Mouse (Mus musculus) layer of hippocampus, postnatal 10 days (tissue): Measurements from ENCODE around the gene Sowaha. TPM values are rescaled to one million over a fixed set of nuclear protein-coding genes. Genes with fewer than 3 reads are reported as not detected.

ENCODE experiments used
- DNase-seq, 2 experiments: peaks; one replicate each; pipeline ENCODE4 v3.0.0; 2021; ENCODE audit warnings: low spot score in 2 of 2
- total RNA-seq, 2 experiments: library from RNA; stranded (reverse); gene quantifications; 2 replicates each; pipeline ENCODE4 v1.2.3; 2021

The Sowaha gene
- total RNA-seq, 2 experiments from 2014 or later = 79.9 to 85.1 TPM

DNA sequence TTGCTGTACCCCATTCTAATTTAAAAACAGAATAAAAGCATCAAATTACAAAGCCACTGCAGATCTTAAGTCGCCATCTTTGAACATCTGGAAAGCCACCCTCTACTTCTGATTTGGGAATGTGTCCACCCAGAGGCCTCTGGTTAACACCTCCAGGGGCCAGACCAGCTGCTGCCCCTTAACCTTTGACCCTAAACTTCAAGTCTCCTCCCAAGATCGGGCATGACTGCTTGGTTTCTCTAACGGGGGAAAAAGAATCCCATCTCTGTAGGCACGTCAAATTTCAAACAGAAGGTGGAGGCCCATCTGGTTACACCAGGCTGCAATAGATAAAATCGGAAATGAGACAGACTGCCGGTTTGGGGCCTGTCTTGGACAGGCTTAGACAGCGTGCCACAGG is 2.2 kb downstream of the Sowaha start:
- DNase-seq = no peak

DNA sequence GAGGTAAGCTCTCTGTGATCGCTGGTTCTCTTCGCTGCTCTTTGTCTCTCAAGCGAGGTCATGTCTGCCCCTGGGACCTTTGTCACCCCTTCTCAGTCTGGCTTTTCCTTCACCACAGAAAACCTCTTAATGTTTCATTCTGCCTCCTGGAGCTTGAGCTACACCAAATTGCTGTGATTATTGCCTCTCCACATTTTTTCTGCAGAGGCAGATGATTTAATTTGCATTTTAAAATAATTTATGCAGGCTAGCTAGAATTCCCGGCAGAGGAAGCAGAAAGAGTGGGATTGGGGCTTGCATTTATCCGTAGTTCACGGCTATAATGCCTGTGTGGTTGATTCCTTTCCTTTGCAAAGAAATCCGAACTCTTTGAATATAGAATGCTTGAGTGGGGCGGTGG is 4.5 kb downstream of the Sowaha start:
- no peak for DNase-seq

DNA sequence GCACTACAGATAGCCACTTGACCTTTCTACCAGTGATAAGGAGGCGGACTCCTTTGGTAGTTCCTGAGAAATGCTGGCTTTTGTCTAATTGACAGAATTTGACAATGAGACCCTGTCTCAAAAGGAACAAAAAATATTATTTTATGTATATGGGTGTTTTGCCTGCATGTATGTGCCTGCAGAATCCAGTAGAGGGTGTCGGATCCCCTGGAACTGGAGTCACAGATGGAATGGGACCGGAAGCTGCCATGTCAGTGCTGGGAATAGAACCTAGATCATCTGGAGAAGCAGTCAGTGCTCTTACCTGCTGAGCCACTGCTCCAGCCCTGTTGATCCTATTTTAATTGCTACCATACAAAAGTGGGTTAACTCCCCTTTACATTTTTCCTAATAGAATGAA is 7.4 kb downstream of the Sowaha start:
- no peak for DNase-seq

GRCm38 (mm10) chr11:53469968-53470695 is 9.9 kb downstream of the Sowaha start, which contains the start of gene Gm9837:
Gm9837 (minus strand) TSS chr11:53470479.
- peak; percentile 97 for DNase-seq

- DNase-seq = no peak
These were observed 10.6 kb downstream of the Sowaha start for GRCm38 (mm10) chr11:53469294-53469967.

DNA sequence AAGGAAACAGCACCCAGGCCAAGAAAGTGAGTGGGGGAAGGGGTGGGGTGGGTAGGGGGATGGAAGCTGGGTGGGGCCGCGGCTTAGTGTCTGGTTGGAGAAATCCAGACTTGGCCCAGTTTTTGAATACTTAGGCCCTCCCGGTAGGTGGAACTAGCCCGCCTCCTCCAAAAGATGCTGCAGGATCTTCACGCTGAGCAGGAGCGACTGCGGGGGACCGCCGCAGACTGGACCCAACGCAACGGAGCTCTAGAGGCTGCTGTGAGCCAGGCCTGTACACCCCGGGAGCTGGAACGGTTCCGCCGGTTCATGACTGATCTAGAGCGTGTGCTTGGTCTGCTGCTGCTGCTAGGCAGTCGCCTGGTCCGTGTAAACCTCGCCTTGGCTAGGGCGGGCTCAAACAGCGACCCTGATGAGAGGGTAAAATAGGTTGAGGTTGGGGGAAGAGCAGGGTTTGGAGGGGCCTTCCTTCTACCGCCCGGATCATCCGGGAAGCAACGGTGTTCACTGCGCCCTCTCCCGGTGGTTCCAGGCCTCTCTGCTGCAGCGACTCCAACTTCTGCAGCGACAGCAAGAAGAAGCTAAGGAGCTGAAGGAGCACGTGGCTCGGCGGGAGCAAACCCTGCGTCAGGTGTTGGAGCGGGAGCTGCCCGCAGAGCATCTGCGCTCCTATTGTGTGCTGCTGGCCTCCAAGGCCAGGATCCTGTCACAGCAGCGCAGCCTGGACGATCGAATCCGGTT is 13.7 kb downstream of the Sowaha start:
- peak; percentile 90 to 91 for DNase-seq

DNA sequence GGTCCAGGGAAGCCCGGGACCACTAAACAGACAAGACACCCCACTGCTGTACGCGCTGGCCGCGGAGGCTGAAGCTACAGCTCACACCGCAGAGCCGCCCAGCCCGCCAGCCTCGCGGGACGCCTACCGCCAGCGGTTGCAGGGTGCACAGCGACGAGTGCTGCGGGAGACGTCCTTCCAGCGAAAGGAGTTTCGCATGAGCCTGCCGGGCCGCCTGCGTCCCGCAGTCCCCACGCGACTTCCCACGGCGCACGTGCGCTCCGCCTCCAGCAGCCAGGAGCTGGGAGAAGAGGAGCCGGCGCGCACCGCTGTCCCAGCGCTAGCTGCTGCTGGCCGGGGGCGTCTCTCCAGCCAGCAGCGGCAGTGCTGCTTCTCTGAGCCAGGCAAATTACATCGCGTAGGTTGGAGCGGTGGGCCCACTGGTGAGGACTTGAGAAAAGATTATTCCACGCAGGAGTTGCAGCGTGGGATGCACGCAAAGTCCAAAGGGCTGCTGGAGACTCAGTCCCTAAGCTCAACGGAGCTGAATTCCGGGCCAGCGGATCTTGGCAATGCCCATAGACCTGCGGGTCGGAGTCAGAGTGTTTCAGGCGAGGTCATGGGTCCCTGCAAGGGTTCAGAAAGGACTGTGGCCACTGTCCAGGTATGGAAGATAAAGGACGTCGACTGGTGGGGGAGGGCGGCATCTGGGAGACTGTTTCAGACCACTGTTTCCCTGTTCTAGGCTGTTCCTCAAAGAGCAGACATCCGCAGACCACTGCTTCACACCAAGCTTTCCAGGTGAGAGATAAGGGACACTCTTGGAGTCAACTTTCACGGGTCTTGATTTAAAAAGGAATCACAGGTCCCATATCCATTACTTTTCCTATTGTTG is 16.3 kb downstream of the Sowaha start:
- DNase-seq = peak in 1 of 2 experiments; percentile 27

GRCm38 (mm10) chr11:53461727-53462126 is 18.3 kb downstream of the Sowaha start:
- no peak for DNase-seq

- no peak for DNase-seq
These were observed 19.9 kb downstream of the Sowaha start for GRCm38 (mm10) chr11:53460192-53460591.

GRCm38 (mm10) chr11:53458996-53459395 is 21.1 kb downstream of the Sowaha start:
- no peak for DNase-seq

GRCm38 (mm10) chr11:53457372-53457954 is 22.6 kb downstream of the Sowaha start:
- no peak for DNase-seq

GRCm38 (mm10) chr11:53456474-53457371 is 23.4 kb downstream of the Sowaha start, which contains the start of the genes Gm10447 and Shroom1:
Gm10447 (minus strand) TSS chr11:53457110.
Shroom1 (plus strand) TSS chr11:53457205.
- peak; percentile 27 to 44 for DNase-seq

- no peak for DNase-seq
These were observed 27.0 kb downstream of the Sowaha start for GRCm38 (mm10) chr11:53453031-53453430.

- no peak for DNase-seq
These were observed 27.7 kb downstream of the Sowaha start for GRCm38 (mm10) chr11:53452396-53452795.

GRCm38 (mm10) chr11:53451361-53451760 is 28.7 kb downstream of the Sowaha start:
- no peak for DNase-seq

DNA sequence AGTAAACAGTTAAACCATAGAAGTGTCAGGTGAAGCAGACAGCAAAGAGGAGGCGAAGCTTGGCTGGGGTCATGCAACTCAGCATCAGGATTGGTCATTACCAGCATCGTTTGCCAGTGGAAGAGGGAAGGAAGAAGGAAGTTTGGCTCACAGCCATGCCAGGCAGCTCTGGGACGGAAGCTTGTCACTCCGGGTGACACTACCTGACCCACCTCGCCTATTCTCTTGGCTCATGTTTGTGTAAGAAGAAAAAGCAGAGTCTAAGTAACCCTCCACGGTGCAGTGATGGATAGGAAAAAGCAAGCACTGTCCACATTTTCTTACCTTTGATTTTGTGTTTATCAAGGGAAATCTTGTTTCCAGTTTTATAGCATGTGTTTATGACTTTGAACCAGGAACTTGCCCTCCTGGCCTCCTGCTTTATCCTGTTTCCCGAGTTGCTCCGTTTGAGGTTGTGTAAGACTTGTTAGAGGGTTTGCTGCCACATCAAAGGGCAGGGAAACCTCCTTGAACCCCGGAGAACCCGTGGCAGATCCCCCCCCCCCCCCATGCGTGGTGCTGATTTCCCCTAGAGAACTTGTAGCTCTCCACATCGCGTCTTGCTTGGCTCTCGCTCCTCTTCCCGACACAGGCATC is 29.9 kb downstream of the Sowaha start:
- no peak for DNase-seq

DNA sequence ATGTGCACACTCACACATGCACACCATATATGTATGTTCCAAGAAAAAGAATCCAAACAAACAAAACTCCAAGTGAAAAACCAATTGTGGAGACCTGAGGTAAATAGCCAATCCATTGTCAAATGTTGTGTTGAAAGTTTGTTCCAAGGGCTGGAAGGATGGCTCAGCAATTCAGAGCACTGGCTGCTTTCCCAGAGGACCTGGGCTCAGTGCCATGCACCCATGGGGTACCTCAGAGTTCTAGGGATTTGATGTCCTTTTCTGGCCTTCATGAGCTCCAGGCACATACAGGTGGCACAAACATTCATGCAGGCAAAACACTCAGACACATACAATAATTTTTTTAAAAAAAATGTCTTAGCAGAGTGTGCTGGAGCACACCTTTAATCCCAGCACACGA is 31.5 kb downstream of the Sowaha start:
- no peak for DNase-seq

GRCm38 (mm10) chr11:53447996-53448395 is 32.1 kb downstream of the Sowaha start:
- DNase-seq = no peak

GRCm38 (mm10) chr11:53446183-53446582 is 33.9 kb downstream of the Sowaha start:
- DNase-seq = no peak
